Mouse (Mus musculus) adipocyte (in vitro differentiated cells): ENCODE results near the gene Gcg.

Experiments used
- DNase-seq: peaks from one replicate; pipeline ENCODE4 v3.0.0-alpha.2; 2016; ENCODE audit warnings: low spot score

Gcg gene

DNA sequence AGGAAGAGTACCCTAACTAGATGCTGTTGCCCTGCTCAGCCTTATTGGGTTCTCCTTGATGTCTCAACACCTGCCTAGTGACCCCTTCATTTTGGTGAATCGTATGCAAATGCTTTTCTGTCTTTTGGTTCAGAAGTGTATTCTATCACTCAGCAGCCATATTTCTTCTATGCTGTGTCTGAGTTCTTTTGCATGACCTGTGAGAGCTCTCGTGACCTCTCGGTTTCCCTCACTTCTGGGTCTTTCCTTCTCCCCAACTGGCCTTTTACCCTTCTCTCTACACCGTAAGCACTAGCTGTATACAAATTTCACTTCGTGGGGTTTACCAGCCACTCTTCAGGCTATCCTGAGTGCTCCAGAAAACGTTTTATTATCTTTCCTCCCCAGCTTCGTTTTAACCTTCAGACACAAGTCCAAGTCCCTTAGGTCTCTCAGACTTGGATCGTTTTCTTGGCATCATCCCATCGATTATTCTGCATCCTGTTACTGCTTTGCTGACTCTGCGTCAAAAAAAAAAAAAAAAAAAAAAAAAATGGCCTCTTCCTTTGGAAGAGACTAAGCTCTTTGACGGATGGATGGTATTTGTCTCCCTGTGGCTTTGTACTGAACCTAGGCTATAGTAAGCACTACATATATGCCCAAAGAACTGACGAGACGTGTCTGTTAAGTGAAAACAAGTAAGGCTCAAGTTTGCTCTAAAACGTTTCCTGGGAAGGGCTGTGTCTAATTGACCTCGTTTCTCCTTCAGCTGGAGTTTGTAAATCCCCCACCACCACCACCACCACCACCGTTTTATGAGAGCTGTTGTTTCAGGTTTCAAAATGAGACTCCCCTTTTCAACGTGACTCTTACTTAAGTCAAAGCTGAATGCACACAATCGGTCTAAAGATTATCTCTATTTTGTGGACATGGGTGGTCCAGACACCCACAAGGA lies 23.9 kb downstream of the Gcg start:
- DNase-seq, result no peak

- DNase-seq, result peak; percentile 50
Measured at GRCm38 (mm10) chr2:62458070-62458469, 25.4 kb downstream of the Gcg start.

DNA sequence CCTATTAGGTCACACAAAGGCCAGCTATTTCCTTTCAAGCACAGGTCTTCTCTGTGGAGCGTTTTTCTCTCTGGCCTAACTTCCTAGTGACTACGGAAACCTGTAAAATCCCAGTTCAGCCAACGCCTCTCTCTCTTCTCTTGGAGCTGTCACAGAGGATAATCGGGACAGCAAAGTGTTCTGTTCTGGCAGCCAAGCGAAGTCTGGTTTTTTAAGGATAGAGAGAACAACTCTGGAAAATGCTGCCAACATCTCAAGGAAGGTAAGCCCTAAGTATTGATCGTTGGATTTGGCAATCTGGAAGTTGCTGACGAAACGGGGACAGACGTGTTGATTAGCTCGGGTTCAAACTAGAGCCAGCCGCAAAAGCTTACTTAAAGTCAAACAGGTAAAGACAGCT lies 28.5 kb downstream of the Gcg start:
- DNase-seq, result no peak

DNA sequence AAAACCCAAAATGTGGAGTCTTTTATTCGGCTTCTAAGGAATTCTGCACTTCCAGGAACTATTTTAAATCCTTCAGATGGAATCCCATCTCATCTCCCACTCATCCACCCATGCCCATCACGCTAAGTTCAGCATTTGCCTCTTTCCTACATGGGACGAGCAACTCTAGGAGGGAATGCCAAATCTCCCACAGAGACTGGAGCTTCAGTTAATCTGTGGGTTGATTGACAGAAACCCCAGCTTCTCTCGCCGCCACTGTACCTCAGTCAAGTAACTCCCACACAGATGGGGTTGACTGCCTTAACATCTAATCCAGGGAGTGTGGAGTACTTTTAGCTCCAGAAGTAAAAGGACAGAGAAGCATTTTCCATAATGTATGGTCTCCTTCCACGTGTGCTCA lies 29.4 kb downstream of the Gcg start:
- DNase-seq, result no peak

GRCm38 (mm10) chr2:62450364-62450763 lies 33.1 kb downstream of the Gcg start:
- DNase-seq, result no peak

- DNase-seq, result no peak
Measured at GRCm38 (mm10) chr2:62449692-62450346, 33.6 kb downstream of the Gcg start.

DNA sequence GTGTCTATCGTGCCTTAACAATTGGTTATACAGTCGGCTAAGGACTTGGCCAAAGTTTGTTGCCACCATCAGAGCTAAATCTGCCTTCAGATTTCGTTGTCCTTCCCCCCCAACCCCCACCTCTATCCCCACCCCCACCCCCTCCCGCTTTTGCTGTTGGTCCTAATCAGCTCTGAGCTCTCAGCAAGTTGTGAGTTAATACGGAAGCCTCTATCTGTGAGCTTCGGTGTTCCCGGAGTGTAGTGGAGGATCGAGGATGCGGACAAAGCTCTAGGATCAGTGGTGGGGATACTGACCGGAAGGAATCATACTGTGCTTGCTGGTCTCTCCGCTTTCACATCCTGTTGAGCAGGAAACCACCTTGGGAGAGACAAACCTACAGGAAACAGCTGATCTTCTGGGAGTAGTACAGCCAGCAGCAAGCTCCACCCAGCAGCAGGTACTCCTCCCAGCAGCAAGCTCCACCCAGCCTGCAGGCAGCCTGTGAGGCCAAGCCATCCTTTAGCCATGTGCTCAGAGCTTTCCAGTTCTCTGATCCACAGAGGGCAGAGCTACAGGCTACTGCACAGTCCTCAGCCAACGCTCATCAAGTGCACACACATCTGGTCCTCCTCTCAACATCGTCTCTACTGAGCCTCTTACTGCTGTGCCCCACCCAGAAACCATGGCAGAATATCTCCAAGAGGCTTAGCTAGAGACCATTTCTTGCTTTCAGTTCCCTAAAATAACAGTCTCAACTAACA lies 42.5 kb downstream of the Gcg start:
- no peak for DNase-seq

DNA sequence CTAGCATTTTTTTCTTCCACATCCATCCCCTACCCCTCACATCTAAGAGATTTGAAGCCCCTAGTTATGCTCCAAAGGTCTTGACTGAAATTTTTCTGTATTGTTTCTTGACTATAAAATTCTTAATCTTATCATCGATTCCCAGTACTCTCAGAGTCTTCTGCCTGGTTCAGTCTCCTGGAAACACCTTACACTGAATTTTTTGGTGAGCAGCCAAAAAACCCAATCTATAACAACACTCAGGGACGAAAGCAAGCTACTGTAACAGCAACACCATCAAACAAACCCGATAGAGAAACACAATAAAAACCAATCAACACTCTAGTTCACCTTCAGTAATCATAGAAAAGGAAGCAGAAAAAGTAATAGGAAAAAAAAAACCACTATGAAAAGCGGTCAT lies 43.4 kb downstream of the Gcg start:
- no peak for DNase-seq

GRCm38 (mm10) chr2:62431245-62431795 lies 52.1 kb downstream of the Gcg start:
- no peak for DNase-seq

DNA sequence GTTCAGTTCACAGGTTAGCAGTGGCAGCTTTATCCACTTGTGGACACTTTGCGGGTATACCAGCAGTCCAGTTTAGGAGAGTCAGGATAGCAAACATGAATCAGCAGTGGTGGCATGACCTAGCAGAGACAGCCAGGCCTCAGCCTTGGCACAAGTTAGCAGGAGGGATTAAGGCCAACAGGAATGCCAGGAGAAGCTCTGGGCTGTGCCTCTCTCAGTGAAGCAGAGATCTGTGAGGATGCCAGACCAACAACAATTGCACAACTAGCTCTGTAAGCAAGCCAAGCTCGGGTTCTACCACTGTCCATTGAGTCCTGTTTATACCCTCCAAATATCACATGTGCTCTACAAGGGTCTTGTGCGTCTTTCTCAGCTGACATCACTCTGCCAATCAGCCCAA lies 57.5 kb downstream of the Gcg start:
- peak; percentile 34 for DNase-seq
